ENCODE assay signal across 12 mouse cellular contexts in genomic region chr1:189217751-189218564, GRCm38 (mm10).
DNase-seq lines count a peak whose midpoint lies in the region; ATAC-seq lines count a peak whose summit lies in the region.
"Had no signal": no experiment of that assay in that cellular context is flagged by ENCODE, and none has a peak within 500 bp of the region (broad histone marks: within the 10 kb centered on the region; RNA-seq: fewer than 3 reads in every experiment).

No protein-coding gene starts in this region.

- ATAC-seq in frontal cortex, adult (ENCODE audit: low TSS enrichment) = peak; percentile 53
- ATAC-seq in cerebellum, adult (ENCODE audit: insufficient number of reproducible peaks, low FRiP score, low TSS enrichment) = peak; percentile 59

- no peak for DNase-seq in frontal cortex, postnatal 25 days (ENCODE audit: low spot score in 2 of 2)
- peak; percentile 51 for DNase-seq in layer of hippocampus, adult 11-12 months (ENCODE audit: low spot score)
- DNase-seq in layer of hippocampus, postnatal 25 days (ENCODE audit: extremely low spot score in 1 of 2, low spot score in 1 of 2) = no peak
- DNase-seq in cerebellum, postnatal 36 days = peak; percentile 60
- no peak for DNase-seq in adrenal gland, postnatal 10 days
- DNase-seq in T-cell, adult 2 months (ENCODE audit: low spot score) = no peak
- DNase-seq: kidney, postnatal 10 days; lung, adult 2 months; retina, postnatal 1 day; thymus, postnatal 4 days had no signal

Comparison
In these comparisons a context has a peak if more than half of its experiments do, and no peak if none do; other contexts are left out.
1. DNase-seq: peak in layer of hippocampus, adult 11-12 months (single experiment) and cerebellum, postnatal 36 days (2 of 2); none in frontal cortex, postnatal 25 days (0 of 2), layer of hippocampus, postnatal 25 days (0 of 2), adrenal gland, postnatal 10 days (single experiment) and T-cell, adult 2 months (single experiment).